Mouse (Mus musculus) stomach, postnatal 0 days (tissue): Measurements from ENCODE around the gene Ttll11.

Experiments
- CTCF ChIP-seq: IDR thresholded peaks from 2 replicates; pipeline ENCODE4 v1.5.1; 2016; ENCODE audit warnings: antibody characterized with exemption, low read depth, mild to moderate bottlenecking, moderate library complexity
- EP300 ChIP-seq: optimal IDR thresholded peaks from 2 replicates; pipeline ENCODE3; 2016; ENCODE audit warnings: antibody characterized with exemption

GRCm38 (mm10) chr2:35961593-35962127, 18.1 kb downstream of the Ttll11 start:
- TF ChIP-seq EP300, result no peak
- TF ChIP-seq CTCF, result no peak
